Mouse (Mus musculus) ES-Bruce4 (cell line): Measurements from ENCODE around the gene Gnpat. TPM values are rescaled to one million over a fixed set of nuclear protein-coding genes. Genes with fewer than 3 reads are reported as not detected.

ENCODE experiments used
- H3K27ac ChIP-seq: 2 replicates; pipeline ENCODE4 v1.5.1; 2012; ENCODE audit warnings: low read length, inconsistent platforms; ENCODE audit not compliant: insufficient read depth
- H3K27me3 ChIP-seq: 2 replicates; pipeline ENCODE4 v1.6.1; 2012; ENCODE audit warnings: mild to moderate bottlenecking, low read length, inconsistent platforms; ENCODE audit not compliant: control insufficient read depth, poor library complexity, insufficient read depth, severe bottlenecking
- H3K36me3 ChIP-seq: 2 replicates; pipeline ENCODE4 v1.6.1; 2012; ENCODE audit warnings: inconsistent platforms, mild to moderate bottlenecking, low read length, moderate library complexity; ENCODE audit not compliant: control insufficient read depth, poor library complexity, insufficient read depth, severe bottlenecking
- H3K4me1 ChIP-seq: one replicate; pipeline ENCODE4 v1.8.1; 2011; ENCODE audit warnings: low read length; ENCODE audit not compliant: control insufficient read depth, insufficient read depth
- H3K4me3 ChIP-seq: 2 replicates; pipeline ENCODE4 v1.5.1; 2011; ENCODE audit warnings: low read depth, mild to moderate bottlenecking, low read length
- H3K9ac ChIP-seq: 2 replicates; pipeline ENCODE4 v1.6.1; 2012; ENCODE audit warnings: low read depth, mild to moderate bottlenecking, inconsistent platforms; ENCODE audit not compliant: poor library complexity, severe bottlenecking
- H3K9me3 ChIP-seq: replicated peaks from 2 replicates; pipeline ENCODE4 v1.6.1; 2012; ENCODE audit warnings: mild to moderate bottlenecking, low read length, inconsistent platforms; ENCODE audit not compliant: control insufficient read depth, poor library complexity, insufficient read depth, severe bottlenecking
- CTCF ChIP-seq: IDR thresholded peaks from one replicate; pipeline ENCODE4 v1.8.1; 2011; ENCODE audit warnings: low read depth, low read length
- EP300 ChIP-seq: IDR thresholded peaks from 2 replicates; pipeline ENCODE4 v1.6.1; 2011; ENCODE audit warnings: low read depth, low read length; ENCODE audit not compliant: insufficient read depth
- POLR2A ChIP-seq: IDR thresholded peaks from one replicate; pipeline ENCODE4 v1.8.1; 2011; ENCODE audit warnings: low read length; ENCODE audit not compliant: insufficient read depth
- polyA plus RNA-seq: library from polyadenylated mRNA; stranded (reverse); fragments of >200 nt; gene quantifications from 2 replicates; pipeline ENCODE4 v1.2.4, GENCODE M21; 2011; ENCODE audit warnings: low read depth; ENCODE audit not compliant: missing spikeins, insufficient read depth, insufficient read length

The Gnpat gene
- polyA plus RNA-seq, 1 experiment, result 113 TPM

DNA sequence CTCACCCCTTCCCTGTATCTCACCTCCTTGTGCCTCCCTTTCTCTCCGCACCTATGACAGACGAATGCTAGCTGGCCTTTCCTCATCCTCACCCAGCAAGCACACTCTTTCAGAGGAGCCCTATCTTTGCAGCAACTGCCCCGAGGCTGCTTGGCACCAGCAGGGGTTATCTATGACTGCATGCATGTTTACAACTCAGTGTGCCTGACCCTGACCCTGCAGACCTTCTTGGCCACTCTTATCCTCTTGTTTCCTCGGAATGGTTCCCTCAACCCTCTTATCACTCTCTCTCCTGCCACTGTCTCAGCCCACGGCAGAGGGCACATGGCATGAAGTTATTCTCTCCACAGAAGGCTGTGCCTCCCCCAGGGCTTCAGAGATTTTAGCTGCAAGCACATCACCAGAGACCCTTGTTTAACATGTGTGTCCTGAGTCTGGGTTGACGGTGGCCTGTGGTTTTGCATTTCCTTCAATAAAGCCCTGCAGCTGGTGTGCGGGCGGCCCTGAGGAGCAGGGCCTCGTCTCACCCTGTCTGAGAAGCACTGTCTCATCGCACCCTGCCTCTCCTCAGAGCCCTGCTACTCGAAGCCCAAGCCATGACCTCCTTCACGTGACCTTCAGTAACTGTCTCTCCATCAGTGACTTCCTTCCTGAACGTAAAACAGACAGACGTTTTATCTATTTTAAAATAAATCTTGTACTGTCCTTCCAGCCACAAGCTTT lies 62.9 kb downstream of the Gnpat start:
- TF ChIP-seq POLR2A (no peak), CTCF (no peak), EP300 (no peak)
- Histone ChIP-seq H3K9ac (no peak overlapping the region), H3K27me3 (no peaks in the 10 kb centered on the region), H3K27ac (no peak overlapping the region), H3K4me1 (no peaks in the 10 kb centered on the region), H3K9me3 (no peaks in the 10 kb centered on the region), H3K4me3 (no peak overlapping the region), H3K36me3 (no peaks in the 10 kb centered on the region)

DNA sequence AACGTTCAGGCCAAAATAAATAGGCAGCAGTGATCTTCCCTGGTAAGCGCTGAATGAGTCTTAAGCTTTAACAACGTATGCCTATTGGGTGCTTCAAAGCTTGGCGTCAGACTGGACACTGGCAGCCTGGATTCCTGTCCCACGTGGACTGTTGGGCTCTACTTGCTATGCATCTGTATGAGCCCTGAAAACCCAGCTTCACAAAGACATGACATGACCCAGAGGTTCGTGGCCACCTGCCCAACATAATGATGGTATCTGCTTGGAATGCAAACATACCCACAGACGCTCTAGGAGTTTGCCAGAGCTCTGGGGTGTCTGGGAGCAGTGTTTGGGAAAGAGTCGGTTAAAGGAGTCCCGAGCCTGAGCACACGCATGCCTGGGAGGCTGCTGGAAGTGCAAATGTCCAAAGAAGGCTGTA lies 63.5 kb downstream of the Gnpat start:
- H3K36me3 ChIP-seq, result no peaks in the 10 kb centered on the region
- H3K4me3 ChIP-seq, result no peak overlapping the region
- no peaks in the 10 kb centered on the region for H3K9me3 ChIP-seq
- no peak overlapping the region for H3K9ac ChIP-seq
- no peaks in the 10 kb centered on the region for H3K4me1 ChIP-seq
- H3K27me3 ChIP-seq, result no peaks in the 10 kb centered on the region
- no peak for TF ChIP-seq POLR2A
- TF ChIP-seq EP300, result no peak
- no peak for TF ChIP-seq CTCF
- no peak overlapping the region for H3K27ac ChIP-seq

DNA sequence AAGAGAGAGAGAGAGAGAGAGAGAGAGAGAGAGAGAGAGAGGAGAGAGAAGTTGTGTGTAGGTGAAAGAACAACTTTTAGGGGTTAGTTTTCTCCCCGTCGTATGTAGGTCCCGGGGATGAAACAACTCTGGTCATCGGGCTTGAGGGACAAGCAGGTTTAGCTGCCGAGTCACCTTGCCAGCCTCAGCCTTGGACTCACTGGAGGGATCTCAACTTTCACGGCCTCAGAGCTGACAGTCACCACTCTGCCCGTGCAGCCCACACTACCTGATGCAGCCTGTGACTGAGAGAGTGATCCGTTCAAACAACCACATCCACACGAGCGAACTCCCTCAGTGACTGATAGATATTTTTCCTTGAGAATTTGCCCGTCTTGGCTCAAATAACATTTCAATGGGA lies 66.2 kb downstream of the Gnpat start:
- Histone ChIP-seq H3K9ac (no peak overlapping the region), H3K27ac (no peak overlapping the region), H3K4me3 (no peak overlapping the region), H3K4me1 (no peaks in the 10 kb centered on the region), H3K36me3 (no peaks in the 10 kb centered on the region), H3K9me3 (no peaks in the 10 kb centered on the region), H3K27me3 (no peaks in the 10 kb centered on the region)
- TF ChIP-seq CTCF (no peak), EP300 (no peak), POLR2A (no peak)

DNA sequence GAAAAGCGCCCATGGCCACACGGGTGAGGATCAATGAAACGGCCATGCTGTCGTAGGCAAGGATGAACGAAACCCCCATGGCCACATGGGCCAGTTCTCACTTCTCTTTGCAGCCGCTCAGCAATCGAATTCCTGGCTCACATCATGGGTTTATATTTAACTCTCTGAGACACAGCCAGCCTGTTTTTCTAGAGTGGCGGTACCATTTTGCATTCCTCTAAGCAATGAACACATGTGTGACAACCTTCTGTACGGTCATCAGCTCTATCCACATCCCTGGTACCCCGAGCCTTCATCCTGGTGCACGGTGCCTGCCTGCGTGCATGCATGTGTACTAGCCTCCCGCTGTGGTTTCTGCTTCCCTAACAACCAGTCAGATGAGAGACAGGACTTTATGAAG lies 67.3 kb downstream of the Gnpat start:
- TF ChIP-seq CTCF (no peak), EP300 (no peak), POLR2A (no peak)
- Histone ChIP-seq H3K9ac (no peak overlapping the region), H3K27me3 (no peaks in the 10 kb centered on the region), H3K36me3 (no peaks in the 10 kb centered on the region), H3K4me1 (no peaks in the 10 kb centered on the region), H3K9me3 (no peaks in the 10 kb centered on the region), H3K27ac (no peak overlapping the region), H3K4me3 (no peak overlapping the region)

DNA sequence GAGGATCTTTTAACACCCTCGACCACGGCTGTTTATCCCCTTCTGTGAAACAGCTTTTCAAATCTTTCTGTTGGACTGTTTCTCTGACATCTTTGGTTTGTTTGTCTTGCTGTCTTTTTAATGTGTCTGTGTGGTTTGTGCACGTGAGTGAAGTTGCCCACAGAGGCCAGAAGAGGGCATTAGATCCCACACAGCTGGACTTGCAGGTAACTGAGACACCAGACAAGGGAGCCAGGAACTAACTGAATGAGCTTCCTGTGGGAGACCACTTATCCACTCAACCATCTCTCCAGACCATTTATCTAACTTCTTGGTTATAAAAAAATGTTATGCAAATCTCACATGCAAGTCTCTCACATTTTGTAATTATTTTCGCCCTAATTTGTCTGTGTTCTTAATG lies 67.8 kb downstream of the Gnpat start:
- Histone ChIP-seq H3K27ac (no peak overlapping the region), H3K9ac (no peak overlapping the region), H3K4me1 (no peaks in the 10 kb centered on the region), H3K9me3 (no peaks in the 10 kb centered on the region), H3K27me3 (no peaks in the 10 kb centered on the region), H3K36me3 (no peaks in the 10 kb centered on the region), H3K4me3 (no peak overlapping the region)
- TF ChIP-seq CTCF (peak; percentile 34), EP300 (no peak)

DNA sequence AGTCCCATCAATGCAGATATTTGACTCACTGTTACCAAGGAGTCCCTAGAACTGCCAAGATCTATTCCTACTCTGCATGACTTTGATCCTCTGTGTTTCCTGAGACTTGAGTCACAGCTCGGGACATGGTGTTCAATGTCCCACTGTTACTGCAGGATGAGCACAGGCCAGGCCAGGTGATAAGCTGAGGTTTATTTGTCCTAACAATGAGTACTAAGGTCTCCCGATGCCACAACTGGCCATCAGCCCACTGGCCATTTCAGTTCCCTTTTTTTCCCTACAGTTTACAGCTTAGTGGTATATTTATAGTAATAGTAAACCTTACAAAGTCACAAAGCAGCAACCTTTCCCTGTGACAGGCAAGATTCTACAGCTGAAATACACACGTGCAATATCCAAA lies 69.6 kb downstream of the Gnpat start:
- Histone ChIP-seq H3K27me3 (no peaks in the 10 kb centered on the region), H3K4me3 (no peak overlapping the region), H3K9ac (no peak overlapping the region), H3K4me1 (no peaks in the 10 kb centered on the region), H3K27ac (no peak overlapping the region), H3K9me3 (no peaks in the 10 kb centered on the region), H3K36me3 (no peaks in the 10 kb centered on the region)
- no peak for TF ChIP-seq EP300
- TF ChIP-seq POLR2A, result no peak
- no peak for TF ChIP-seq CTCF
